Mouse (Mus musculus) ES-Bruce4 (cell line): Measurements from ENCODE around the gene Klrb1f. TPM values are rescaled to one million over a fixed set of nuclear protein-coding genes. Genes with fewer than 3 reads are reported as not detected.
"Not testable (repeated sequence)": the region's sequence is repeated elsewhere in the genome, so short reads cannot be mapped to it uniquely, and the experiment has no call there.

Experiments used
- H3K27ac ChIP-seq: 2 replicates; pipeline ENCODE4 v1.5.1; 2012; ENCODE audit warnings: low read length, inconsistent platforms; ENCODE audit not compliant: insufficient read depth
- H3K27me3 ChIP-seq: 2 replicates; pipeline ENCODE4 v1.6.1; 2012; ENCODE audit warnings: mild to moderate bottlenecking, low read length, inconsistent platforms; ENCODE audit not compliant: control insufficient read depth, poor library complexity, insufficient read depth, severe bottlenecking
- H3K36me3 ChIP-seq: 2 replicates; pipeline ENCODE4 v1.6.1; 2012; ENCODE audit warnings: inconsistent platforms, mild to moderate bottlenecking, low read length, moderate library complexity; ENCODE audit not compliant: control insufficient read depth, poor library complexity, insufficient read depth, severe bottlenecking
- H3K4me1 ChIP-seq: one replicate; pipeline ENCODE4 v1.8.1; 2011; ENCODE audit warnings: low read length; ENCODE audit not compliant: control insufficient read depth, insufficient read depth
- H3K4me3 ChIP-seq: 2 replicates; pipeline ENCODE4 v1.5.1; 2011; ENCODE audit warnings: low read depth, mild to moderate bottlenecking, low read length
- H3K9ac ChIP-seq: 2 replicates; pipeline ENCODE4 v1.6.1; 2012; ENCODE audit warnings: low read depth, mild to moderate bottlenecking, inconsistent platforms; ENCODE audit not compliant: poor library complexity, severe bottlenecking
- H3K9me3 ChIP-seq: replicated peaks from 2 replicates; pipeline ENCODE4 v1.6.1; 2012; ENCODE audit warnings: mild to moderate bottlenecking, low read length, inconsistent platforms; ENCODE audit not compliant: control insufficient read depth, poor library complexity, insufficient read depth, severe bottlenecking
- CTCF ChIP-seq: IDR thresholded peaks from one replicate; pipeline ENCODE4 v1.8.1; 2011; ENCODE audit warnings: low read depth, low read length
- EP300 ChIP-seq: IDR thresholded peaks from 2 replicates; pipeline ENCODE4 v1.6.1; 2011; ENCODE audit warnings: low read depth, low read length; ENCODE audit not compliant: insufficient read depth
- POLR2A ChIP-seq: IDR thresholded peaks from one replicate; pipeline ENCODE4 v1.8.1; 2011; ENCODE audit warnings: low read length; ENCODE audit not compliant: insufficient read depth
- polyA plus RNA-seq: library from polyadenylated mRNA; stranded (reverse); fragments of >200 nt; gene quantifications from 2 replicates; pipeline ENCODE4 v1.2.4, GENCODE M21; 2011; ENCODE audit warnings: low read depth; ENCODE audit not compliant: missing spikeins, insufficient read depth, insufficient read length

Gene Klrb1f
- polyA plus RNA-seq, 1 experiment, result not detected

- H3K4me1 ChIP-seq, result no peaks in the 10 kb centered on the region
These were observed 35.2 kb upstream of the Klrb1f start for GRCm38 (mm10) chr6:129010505-129010873.

GRCm38 (mm10) chr6:129012012-129012411 is 33.7 kb upstream of the Klrb1f start:
- H3K9ac ChIP-seq, H3K4me1 ChIP-seq, H3K4me3 ChIP-seq, H3K36me3 ChIP-seq, H3K27me3 ChIP-seq, H3K27ac ChIP-seq: not testable (repeated sequence)
- peaks cover 41% of the 10 kb centered on the region for H3K9me3 ChIP-seq

More at GRCm38 (mm10) chr6:129010505-129010873, 35.2 kb upstream of the Klrb1f start:
- no peak overlapping the region for H3K27ac ChIP-seq
- H3K27me3 ChIP-seq, result no peaks in the 10 kb centered on the region
- H3K4me3 ChIP-seq, result no peak overlapping the region
- H3K36me3 ChIP-seq, result no peaks in the 10 kb centered on the region
- TF ChIP-seq POLR2A (no peak), CTCF (no peak)
- H3K9me3 ChIP-seq, result peaks cover 56% of the 10 kb centered on the region
- H3K9ac ChIP-seq, result no peak overlapping the region

- no peak for TF ChIP-seq EP300
- no peak for TF ChIP-seq CTCF
- no peak for TF ChIP-seq POLR2A
- H3K4me3 ChIP-seq, result no peak overlapping the region
- peaks cover 32% of the 10 kb centered on the region for H3K9me3 ChIP-seq
- H3K9ac ChIP-seq, result no peak overlapping the region
- H3K27me3 ChIP-seq, result no peaks in the 10 kb centered on the region
- no peak overlapping the region for H3K27ac ChIP-seq
- H3K4me1 ChIP-seq, result no peaks in the 10 kb centered on the region
- H3K36me3 ChIP-seq, result no peaks in the 10 kb centered on the region
These were observed 32.7 kb upstream of the Klrb1f start for GRCm38 (mm10) chr6:129012966-129013365.

- TF ChIP-seq EP300, result no peak
- TF ChIP-seq POLR2A, result no peak
- no peak for TF ChIP-seq CTCF
- Histone ChIP-seq H3K27ac (no peak overlapping the region), H3K36me3 (no peaks in the 10 kb centered on the region), H3K4me1 (no peaks in the 10 kb centered on the region), H3K9me3 (peaks cover 23% of the 10 kb centered on the region), H3K9ac (no peak overlapping the region), H3K27me3 (no peaks in the 10 kb centered on the region), H3K4me3 (no peak overlapping the region)
These were observed 31.9 kb upstream of the Klrb1f start for GRCm38 (mm10) chr6:129013762-129014276.

GRCm38 (mm10) chr6:129014399-129014798 is 31.3 kb upstream of the Klrb1f start:
- no peaks in the 10 kb centered on the region for H3K4me1 ChIP-seq
- H3K9me3 ChIP-seq, result peaks cover 21% of the 10 kb centered on the region
- no peaks in the 10 kb centered on the region for H3K36me3 ChIP-seq
- H3K27ac ChIP-seq, result no peak overlapping the region
- H3K9ac ChIP-seq, result no peak overlapping the region
- no peaks in the 10 kb centered on the region for H3K27me3 ChIP-seq
- no peak overlapping the region for H3K4me3 ChIP-seq
- TF ChIP-seq CTCF (no peak), EP300 (no peak), POLR2A (no peak)

GRCm38 (mm10) chr6:129027451-129028248 is 18.1 kb upstream of the Klrb1f start:
- H3K36me3 ChIP-seq, result no peaks in the 10 kb centered on the region
- H3K4me1 ChIP-seq, result no peaks in the 10 kb centered on the region
- TF ChIP-seq POLR2A, result no peak
- no peak for TF ChIP-seq EP300
- TF ChIP-seq CTCF, result no peak
- no peak overlapping the region for H3K9ac ChIP-seq
- H3K27me3 ChIP-seq, result no peaks in the 10 kb centered on the region
- H3K4me3 ChIP-seq, result no peak overlapping the region
- H3K27ac ChIP-seq, result no peak overlapping the region
- H3K9me3 ChIP-seq, result no peaks in the 10 kb centered on the region; the same call in 1 of the 2 replicates
